Mouse (Mus musculus) intestine, embryonic 15.5 days (tissue): ENCODE data around the gene Qtrt2. TPM values are rescaled to one million over a fixed set of nuclear protein-coding genes. Genes with fewer than 3 reads are reported as not detected.

Experiments
- ATAC-seq: fragments of 200-750 bp; cut with Nextera tagmentation; 2 replicates; pipeline ENCODE4 v1.8.0; 2017; ENCODE audit warnings: moderate TSS enrichment, moderate library complexity
- H3K27ac ChIP-seq: fragments of 300-500 bp; sonication (generic); 2 replicates; pipeline ENCODE4 v1.5.1; 2015; ENCODE audit warnings: mild to moderate bottlenecking, inconsistent platforms
- H3K27me3 ChIP-seq: fragments of 300-500 bp; sonication (generic); replicated peaks from 2 replicates; pipeline ENCODE4 v1.6.1; 2015; ENCODE audit warnings: inconsistent platforms
- H3K36me3 ChIP-seq: fragments of 300-500 bp; sonication (generic); 2 replicates; pipeline ENCODE4 v1.6.1; 2015; ENCODE audit warnings: inconsistent platforms
- H3K4me1 ChIP-seq: fragments of 300-500 bp; sonication (generic); replicated peaks from 2 replicates; pipeline ENCODE4 v1.6.1; 2015; ENCODE audit warnings: inconsistent platforms
- H3K4me2 ChIP-seq: fragments of 300-500 bp; sonication (generic); replicated peaks from 2 replicates; pipeline ENCODE4 v1.6.1; 2015; ENCODE audit warnings: mild to moderate bottlenecking, inconsistent platforms
- H3K4me3 ChIP-seq: fragments of 300-500 bp; sonication (generic); replicated peaks from 2 replicates; pipeline ENCODE4 v1.5.1; 2015; ENCODE audit warnings: inconsistent platforms
- H3K9ac ChIP-seq: fragments of 300-500 bp; sonication (generic); 2 replicates; pipeline ENCODE4 v1.6.1; 2015; ENCODE audit warnings: inconsistent platforms
- H3K9me3 ChIP-seq: fragments of 300-500 bp; sonication (generic); 2 replicates; pipeline ENCODE4 v1.6.1; 2016; ENCODE audit warnings: inconsistent platforms
- WGBS: fragments of 180-500 bp; shearing (Covaris S2); methylation state at CpG from one replicate; pipeline ENCODE4 v1.1.7; 2015; 5-methylcytosine and 5-hydroxymethylcytosine counted together
- polyA plus RNA-seq: library from polyadenylated mRNA; unstranded; fragments of >200 nt; fragmentation: Nextera tagmentation; extraction: Ambion mirVana; gene quantifications from 2 replicates; pipeline ENCODE4 v1.2.1, GENCODE M21; 2015

Qtrt2 gene
- polyA plus RNA-seq, 1 experiment from 2014 or later: 25.0 TPM

- no peak for ATAC-seq
These were observed 56.8 kb downstream of the Qtrt2 start for GRCm38 (mm10) chr16:43869805-43870204.

DNA sequence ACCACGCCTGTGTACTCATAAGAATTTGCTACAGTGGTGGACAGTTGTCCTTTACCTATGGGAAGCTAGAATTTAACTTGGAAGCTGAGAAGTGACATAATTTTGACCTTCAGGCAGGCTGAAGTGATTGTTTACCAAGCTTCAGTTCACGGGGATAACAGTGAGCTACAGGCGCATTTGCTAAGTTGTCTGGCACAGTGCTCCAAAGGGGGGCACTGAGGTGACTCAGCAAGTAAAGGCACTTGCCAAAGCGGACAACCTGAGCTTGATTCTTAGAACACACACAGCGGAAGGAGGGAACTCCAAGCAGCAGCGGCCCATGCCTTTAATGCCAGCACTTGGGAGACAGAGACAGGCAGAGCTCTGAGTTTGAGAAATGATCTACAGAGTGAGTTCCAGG, 66.0 kb downstream of the Qtrt2 start:
- no peaks in the 10 kb centered on the region for H3K9me3 ChIP-seq
- H3K4me1 ChIP-seq: no peaks in the 10 kb centered on the region
- H3K9ac ChIP-seq: no peak overlapping the region
- no peak overlapping the region for H3K4me3 ChIP-seq
- ATAC-seq: no peak
- H3K36me3 ChIP-seq: peaks cover 11% of the 10 kb centered on the region
- no peak overlapping the region for H3K27ac ChIP-seq
- no peak overlapping the region for H3K4me2 ChIP-seq
- WGBS: 70% methylated on average over 6 of the region's 6 CpGs
- H3K27me3 ChIP-seq: no peaks in the 10 kb centered on the region

More at GRCm38 (mm10) chr16:43869805-43870204, 56.8 kb downstream of the Qtrt2 start:
- Histone ChIP-seq H3K27me3 (no peaks in the 10 kb centered on the region), H3K27ac (no peak overlapping the region), H3K4me1 (no peaks in the 10 kb centered on the region), H3K9ac (no peak overlapping the region), H3K9me3 (no peaks in the 10 kb centered on the region), H3K36me3 (peaks cover 13% of the 10 kb centered on the region; the same call in 1 of the 2 replicates), H3K4me3 (no peak overlapping the region), H3K4me2 (no peak overlapping the region)

- ATAC-seq: no peak
- Histone ChIP-seq H3K9me3 (no peaks in the 10 kb centered on the region), H3K4me3 (no peak overlapping the region), H3K36me3 (peaks cover 11% of the 10 kb centered on the region), H3K27me3 (no peaks in the 10 kb centered on the region), H3K4me2 (no peak overlapping the region), H3K9ac (no peak overlapping the region), H3K4me1 (no peaks in the 10 kb centered on the region), H3K27ac (no peak overlapping the region)
- WGBS: 90% methylated on average over 5 of the region's 5 CpGs
These were observed 67.6 kb downstream of the Qtrt2 start for GRCm38 (mm10) chr16:43858941-43859476.

- Histone ChIP-seq H3K27me3 (no peaks in the 10 kb centered on the region), H3K27ac (no peak overlapping the region), H3K4me2 (no peak overlapping the region), H3K9me3 (no peaks in the 10 kb centered on the region), H3K9ac (no peak overlapping the region), H3K36me3 (no peaks in the 10 kb centered on the region), H3K4me1 (no peaks in the 10 kb centered on the region), H3K4me3 (no peak overlapping the region)
- ATAC-seq: no peak
- WGBS: 69% methylated on average over 1 of the region's 1 CpGs
These were observed 76.8 kb downstream of the Qtrt2 start for GRCm38 (mm10) chr16:43849839-43850238.

GRCm38 (mm10) chr16:43841236-43841635, 85.4 kb downstream of the Qtrt2 start:
- H3K4me2 ChIP-seq: no peak overlapping the region
- no peak overlapping the region for H3K4me3 ChIP-seq
- WGBS: 80% methylated on average over 1 of the region's 1 CpGs
- H3K4me1 ChIP-seq: no peaks in the 10 kb centered on the region
- no peak overlapping the region for H3K9ac ChIP-seq
- no peak for ATAC-seq
- H3K36me3 ChIP-seq: no peaks in the 10 kb centered on the region
- no peaks in the 10 kb centered on the region for H3K27me3 ChIP-seq
- no peak overlapping the region for H3K27ac ChIP-seq
- no peaks in the 10 kb centered on the region for H3K9me3 ChIP-seq

- Histone ChIP-seq H3K27ac (no peak overlapping the region), H3K9ac (no peak overlapping the region), H3K36me3 (no peaks in the 10 kb centered on the region), H3K9me3 (no peaks in the 10 kb centered on the region), H3K27me3 (no peaks in the 10 kb centered on the region), H3K4me1 (no peaks in the 10 kb centered on the region), H3K4me3 (no peak overlapping the region), H3K4me2 (no peak overlapping the region)
- no peak for ATAC-seq
- WGBS: 96% methylated on average over 2 of the region's 2 CpGs
These were observed 94.7 kb downstream of the Qtrt2 start for GRCm38 (mm10) chr16:43831957-43832356.

DNA sequence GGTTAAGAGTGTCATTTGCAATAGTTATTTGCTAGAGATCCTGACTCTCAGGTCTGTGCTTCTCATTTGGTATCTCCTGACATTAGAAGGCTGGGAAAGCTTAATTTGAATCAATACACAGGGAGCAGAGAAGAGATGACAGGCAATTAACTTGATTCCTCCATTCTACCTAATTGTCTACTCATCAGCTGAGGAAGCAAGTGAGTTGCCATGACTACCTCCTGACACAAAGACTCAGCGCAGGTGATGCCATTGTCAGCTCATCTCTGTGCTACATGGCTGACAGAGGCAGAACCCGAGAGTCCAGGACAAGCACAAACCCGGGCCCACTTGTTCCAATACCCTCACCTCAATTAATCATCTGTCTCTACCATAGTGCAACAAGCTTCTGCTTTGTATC, 99.1 kb downstream of the Qtrt2 start:
- no peak overlapping the region for H3K9ac ChIP-seq
- no peaks in the 10 kb centered on the region for H3K4me1 ChIP-seq
- 81% methylated on average over 3 of the region's 3 CpGs for WGBS
- no peak overlapping the region for H3K4me3 ChIP-seq
- no peak overlapping the region for H3K4me2 ChIP-seq
- no peaks in the 10 kb centered on the region for H3K9me3 ChIP-seq
- no peaks in the 10 kb centered on the region for H3K27me3 ChIP-seq
- no peak for ATAC-seq
- no peaks in the 10 kb centered on the region for H3K36me3 ChIP-seq
- no peak overlapping the region for H3K27ac ChIP-seq

GRCm38 (mm10) chr16:43818404-43818803, 108.2 kb downstream of the Qtrt2 start:
- no peaks in the 10 kb centered on the region for H3K9me3 ChIP-seq
- no peak overlapping the region for H3K4me2 ChIP-seq
- no peak for ATAC-seq
- H3K4me1 ChIP-seq: no peaks in the 10 kb centered on the region
- H3K27ac ChIP-seq: no peak overlapping the region
- no peak overlapping the region for H3K9ac ChIP-seq
- H3K36me3 ChIP-seq: no peaks in the 10 kb centered on the region
- no peaks in the 10 kb centered on the region for H3K27me3 ChIP-seq
- 92% methylated on average over 6 of the region's 6 CpGs for WGBS
- no peak overlapping the region for H3K4me3 ChIP-seq

DNA sequence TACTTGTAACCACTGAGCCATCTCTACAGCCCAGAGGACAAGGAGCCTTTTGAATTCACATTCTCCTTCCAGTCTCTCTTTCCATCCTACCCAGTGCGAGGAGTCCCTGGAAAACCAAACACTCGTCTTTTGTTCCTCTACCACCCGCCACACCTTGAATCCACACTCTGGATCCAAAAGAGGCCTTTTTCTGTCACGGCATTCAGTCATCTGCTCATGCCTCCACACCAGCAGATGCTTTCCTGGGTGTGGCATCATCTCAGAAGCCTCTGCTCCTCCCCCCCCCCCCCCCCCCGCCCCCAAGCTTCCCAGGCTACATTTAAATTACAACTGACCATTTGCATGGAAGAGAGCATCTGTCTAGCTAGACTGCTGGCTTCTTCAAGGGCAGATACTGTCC, 110.3 kb downstream of the Qtrt2 start:
- no peak overlapping the region for H3K4me2 ChIP-seq
- no peak overlapping the region for H3K9ac ChIP-seq
- H3K27me3 ChIP-seq: no peaks in the 10 kb centered on the region
- 60% methylated on average over 5 of the region's 5 CpGs for WGBS
- ATAC-seq: no peak
- H3K4me1 ChIP-seq: no peaks in the 10 kb centered on the region
- H3K36me3 ChIP-seq: no peaks in the 10 kb centered on the region
- H3K27ac ChIP-seq: no peak overlapping the region
- H3K4me3 ChIP-seq: no peak overlapping the region
- no peaks in the 10 kb centered on the region for H3K9me3 ChIP-seq

GRCm38 (mm10) chr16:43814644-43815043, 112.0 kb downstream of the Qtrt2 start:
- Histone ChIP-seq H3K36me3 (no peaks in the 10 kb centered on the region), H3K27ac (no peak overlapping the region), H3K9me3 (no peaks in the 10 kb centered on the region), H3K4me3 (no peak overlapping the region), H3K9ac (no peak overlapping the region), H3K27me3 (no peaks in the 10 kb centered on the region), H3K4me2 (no peak overlapping the region), H3K4me1 (no peaks in the 10 kb centered on the region)
- 63% methylated on average over 4 of the region's 4 CpGs for WGBS
- ATAC-seq: no peak

Other genes starting within 250 kb of the Qtrt2 start
- not detected in 2 replicates for gene Drd3, start 172.8 kb downstream of the Qtrt2 start, polyA plus RNA-seq
- gene Ccdc191, start 37.0 kb downstream of the Qtrt2 start, polyA plus RNA-seq: 11.1 and 11.5 TPM in 2 replicates
- 2.1 and 2.7 TPM in 2 replicates for gene Zdhhc23, start 53.0 kb upstream of the Qtrt2 start, polyA plus RNA-seq
- gene Gramd1c, start 136.5 kb upstream of the Qtrt2 start, polyA plus RNA-seq: 6.8 and 8.4 TPM in 2 replicates
- 61.0 and 64.0 TPM in 2 replicates for gene Atp6v1a, start 212.9 kb upstream of the Qtrt2 start, polyA plus RNA-seq
- gene Naa50, start 213.0 kb upstream of the Qtrt2 start, polyA plus RNA-seq: 94.2 and 109 TPM in 2 replicates
- 2.6 and 3.0 TPM in 2 replicates for gene Usf3, start 246.4 kb upstream of the Qtrt2 start, polyA plus RNA-seq